Mouse (Mus musculus) embryonic facial prominence, embryonic 14.5 days (tissue): ENCODE data around the gene Rab11a. TPM values are rescaled to one million over a fixed set of nuclear protein-coding genes. Genes with fewer than 3 reads are reported as not detected.
A peak's percentile ranks its signal among the peaks of the same experiment; 100 is the strongest.

Experiments
- ATAC-seq: fragments of 200-750 bp; cut with Nextera tagmentation; 2 replicates; pipeline ENCODE4 v1.8.0; 2017; ENCODE audit warnings: low read depth, moderate number of reproducible peaks, moderate TSS enrichment
- DNase-seq: peaks from one replicate; pipeline ENCODE4 v3.0.0-alpha.2; 2015; ENCODE audit warnings: low spot score
- H3K27ac ChIP-seq: fragments of 300-500 bp; sonication (generic); replicated peaks from 2 replicates; pipeline ENCODE4 v1.5.1; 2014; ENCODE audit warnings: low read depth, mild to moderate bottlenecking, low read length, moderate library complexity
- H3K27me3 ChIP-seq: fragments of 300-500 bp; sonication (generic); replicated peaks from 2 replicates; pipeline ENCODE4 v1.6.1; 2014; ENCODE audit warnings: low read length; ENCODE audit not compliant: control insufficient read depth, insufficient read depth
- H3K36me3 ChIP-seq: fragments of 300-500 bp; sonication (generic); 2 replicates; pipeline ENCODE4 v1.6.1; 2014; ENCODE audit warnings: low read length, mixed read lengths; ENCODE audit not compliant: control insufficient read depth, insufficient read depth
- H3K4me1 ChIP-seq: fragments of 300-500 bp; sonication (generic); 2 replicates; pipeline ENCODE4 v1.6.1; 2014; ENCODE audit warnings: antibody characterized with exemption, low read length; ENCODE audit not compliant: control insufficient read depth, insufficient read depth
- H3K4me2 ChIP-seq: fragments of 300-500 bp; sonication (generic); 2 replicates; pipeline ENCODE4 v1.6.1; 2014; ENCODE audit warnings: low read depth, mild to moderate bottlenecking, low read length, moderate library complexity, mixed read lengths
- H3K4me3 ChIP-seq: fragments of 300-500 bp; sonication (generic); 2 replicates; pipeline ENCODE4 v1.5.1; 2014; ENCODE audit warnings: low read depth, mild to moderate bottlenecking, low read length
- H3K9ac ChIP-seq: fragments of 300-500 bp; sonication (generic); 2 replicates; pipeline ENCODE4 v1.6.1; 2014; ENCODE audit warnings: low read depth, mild to moderate bottlenecking, low read length, moderate library complexity, mixed read lengths
- H3K9me3 ChIP-seq: fragments of 300-500 bp; sonication (generic); 2 replicates; pipeline ENCODE4 v1.6.1; 2016; ENCODE audit warnings: low read length; ENCODE audit not compliant: control insufficient read depth
- WGBS: fragments of 180-500 bp; shearing (Covaris S2); extraction: QIAGEN DNeasy Blood & Tissue Kit; methylation state at CpG from one replicate; pipeline ENCODE4 v1.1.7; 2014; 5-methylcytosine and 5-hydroxymethylcytosine counted together
- microRNA-seq: library from miRNA; unstranded; fragments of <30 nt; microRNA quantifications from one replicate; pipeline ENCODE4, GENCODE M21; 2016; ENCODE audit warnings: borderline number of aligned reads
- polyA plus RNA-seq: library from polyadenylated mRNA; unstranded; fragments of >200 nt; fragmentation: Nextera tagmentation; extraction: Ambion mirVana; gene quantifications from 2 replicates; pipeline ENCODE4 v1.2.1, GENCODE M21; 2014

Gene Rab11a
- polyA plus RNA-seq, 1 experiment from 2014 or later: 403 TPM

DNA sequence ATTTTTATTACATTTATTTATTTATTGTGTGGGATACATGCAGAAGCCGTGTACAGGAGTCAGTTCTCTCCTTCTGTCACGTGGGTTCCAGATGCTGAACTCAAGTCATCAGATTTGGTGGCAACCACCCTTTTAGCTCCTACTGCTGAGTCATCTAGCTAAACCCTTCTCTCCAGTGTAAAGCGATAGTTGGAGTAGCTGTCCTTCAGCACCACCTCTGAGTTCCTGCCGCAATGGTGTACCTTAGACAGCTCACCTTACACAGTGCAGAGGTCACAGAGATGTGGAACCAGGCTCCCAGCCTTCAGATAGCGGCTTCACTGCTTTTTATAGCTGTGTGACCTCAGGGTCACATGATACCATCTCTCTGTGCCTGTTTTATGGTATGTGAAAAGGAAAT lies 70.0 kb downstream of the Rab11a start:
- Histone ChIP-seq H3K9ac (no peak overlapping the region), H3K9me3 (no peaks in the 10 kb centered on the region), H3K27me3 (no peaks in the 10 kb centered on the region), H3K4me3 (no peak overlapping the region), H3K27ac (no peak overlapping the region), H3K4me2 (no peak overlapping the region), H3K4me1 (no peaks in the 10 kb centered on the region), H3K36me3 (no peaks in the 10 kb centered on the region)
- WGBS: 11% methylated on average over 5 of the region's 5 CpGs
- ATAC-seq (peak; percentile 71; the same call in 1 of the 2 replicates), DNase-seq (peak; percentile 71)

DNA sequence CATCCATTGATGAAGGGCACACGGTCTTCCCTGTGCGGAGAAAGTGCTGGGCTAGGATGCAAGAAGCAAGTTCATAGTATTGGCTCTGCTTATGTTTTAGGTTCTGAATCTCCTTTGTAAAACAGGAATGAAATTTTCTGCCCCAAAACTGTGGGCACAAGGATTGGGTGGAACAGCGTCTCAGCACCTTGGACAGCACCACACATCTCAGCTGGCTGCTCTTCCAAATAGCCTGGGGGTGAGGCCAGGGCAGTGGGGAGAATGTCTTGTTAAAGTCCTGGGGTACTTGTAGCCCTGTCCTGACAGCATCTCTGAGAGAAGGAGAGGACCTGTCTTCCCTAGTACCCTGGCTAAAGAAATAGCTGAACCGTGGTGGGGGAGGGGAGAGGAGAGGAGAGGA lies 71.0 kb downstream of the Rab11a start:
- no peak overlapping the region for H3K27ac ChIP-seq
- H3K27me3 ChIP-seq: no peaks in the 10 kb centered on the region
- H3K4me3 ChIP-seq: no peak overlapping the region
- no peaks in the 10 kb centered on the region for H3K9me3 ChIP-seq
- DNase-seq (peak; percentile 70), ATAC-seq (no peak)
- no peak overlapping the region for H3K4me2 ChIP-seq
- H3K9ac ChIP-seq: no peak overlapping the region
- H3K4me1 ChIP-seq: no peaks in the 10 kb centered on the region
- WGBS: 26% methylated on average over 4 of the region's 4 CpGs
- H3K36me3 ChIP-seq: no peaks in the 10 kb centered on the region

Small RNA genes within 50 kb of the gene (microRNA-seq; reads per million reads assigned to microRNA genes)
- not detected for gene Gm47308

Other genes with a start within 250 kb of the Rab11a start
- 7.5 and 8.9 TPM in 2 replicates for gene Dennd4a, start 73.6 kb upstream of the Rab11a start, polyA plus RNA-seq
- gene Slc24a1, start 213.8 kb upstream of the Rab11a start, polyA plus RNA-seq: 0.09 TPM in 1 of 2 replicates, not detected in the other
- gene Ints14, start 223.1 kb upstream of the Rab11a start, polyA plus RNA-seq: 44.3 and 53.2 TPM in 2 replicates